10 mouse cellular contexts compared by ENCODE assay signal in genomic region chr2:157048395-157049181, GRCm38 (mm10). TPM values are rescaled to one million over a fixed set of nuclear protein-coding genes. Genes with fewer than 3 reads are reported as not detected.
DNase-seq lines count a peak whose midpoint lies in the region; ATAC-seq and TF ChIP-seq lines count a peak whose summit lies in the region.
"Had no signal": no experiment of that assay in that cellular context is flagged by ENCODE, and none has a peak within 500 bp of the region (broad histone marks: within the 10 kb centered on the region; RNA-seq: fewer than 3 reads in every experiment).

No protein-coding gene starts in this region.

- H3K27ac ChIP-seq in embryonic facial prominence, embryonic 12.5 days = no peak overlapping the region
- no peak overlapping the region for H3K27ac ChIP-seq in embryonic facial prominence, embryonic 10.5 days (replicated peaks)
- no peak overlapping the region for H3K27ac ChIP-seq in MEL (ENCODE audit: control insufficient read depth, low read depth, low read length)

- H3K27me3 ChIP-seq in embryonic facial prominence, embryonic 12.5 days = no peaks in the 10 kb centered on the region
- H3K27me3 ChIP-seq in embryonic facial prominence, embryonic 10.5 days (replicated peaks; ENCODE audit: low read depth, poor library complexity, severe bottlenecking) = no peaks in the 10 kb centered on the region
- H3K27me3 ChIP-seq in MEL (ENCODE audit: control insufficient read depth in 1 of 2, insufficient read depth in 2 of 2, low read length in 2 of 2) = peaks cover 2 to 3% of the 10 kb centered on the region in 2 experiments; a peak in 2 of 4 replicates

- no peaks in the 10 kb centered on the region for H3K79me2 ChIP-seq in MEL (ENCODE audit: control insufficient read depth, insufficient read depth, low read length, poor library complexity)

- no peak for TF ChIP-seq RAD21 in MEL (IDR thresholded peaks at IDR 0.05; ENCODE audit: low read depth, low read length)

- H3K4me1 ChIP-seq in embryonic facial prominence, embryonic 12.5 days = no peaks in the 10 kb centered on the region
- H3K4me1 ChIP-seq in embryonic facial prominence, embryonic 10.5 days = 0 out of 2 replicates have a peak, but pooled peaks cover 6% of the 10 kb centered on the region
- peaks cover 0 to 3% of the 10 kb centered on the region in 2 experiments; a peak in 1 of 4 replicates for H3K4me1 ChIP-seq in MEL (ENCODE audit: control insufficient read depth in 1 of 2, insufficient read depth in 2 of 2, low read length in 2 of 2)

- no peak for TF ChIP-seq POLR2A in MEL (IDR thresholded peaks at IDR 0.05; ENCODE audit: control insufficient read depth in 1 of 2, insufficient read depth in 1 of 2, low read depth in 1 of 2, low read length in 2 of 2, poor library complexity in 1 of 2)

- no peak for TF ChIP-seq EP300 in MEL (IDR thresholded peaks at IDR 0.05; ENCODE audit: low read depth in 1 of 2, low read length in 2 of 2)

- H3K9me3 ChIP-seq in embryonic facial prominence, embryonic 12.5 days = no peaks in the 10 kb centered on the region
- no peaks in the 10 kb centered on the region; the same call in 1 of the 2 replicates for H3K9me3 ChIP-seq in embryonic facial prominence, embryonic 10.5 days
- no peaks in the 10 kb centered on the region for H3K9me3 ChIP-seq in MEL (replicated peaks; ENCODE audit: insufficient read depth, low read length)

- ATAC-seq in embryonic facial prominence, embryonic 12.5 days (ENCODE audit: insufficient number of reproducible peaks, insufficient read depth, low FRiP score, low TSS enrichment) = no peak

- 93% methylated on average over 13 of the region's 13 CpGs for WGBS in embryonic facial prominence, embryonic 12.5 days
- WGBS in embryonic facial prominence, embryonic 10.5 days = 91% methylated on average over 13 of the region's 13 CpGs

- no peak for TF ChIP-seq CTCF in MEL (IDR thresholded peaks at IDR 0.05 in 2 of 3, conservative IDR thresholded peaks at IDR 0.05 in 1 of 3; ENCODE audit: control insufficient read depth in 1 of 3, insufficient read depth in 1 of 3, low read depth in 2 of 3, low read length in 3 of 3, poor library complexity in 1 of 3, severe bottlenecking in 1 of 3)

- H3K36me3 ChIP-seq in embryonic facial prominence, embryonic 12.5 days = peaks cover 82% of the 10 kb centered on the region
- peaks cover 100% of the 10 kb centered on the region for H3K36me3 ChIP-seq in embryonic facial prominence, embryonic 10.5 days (replicated peaks)
- no peaks in the 10 kb centered on the region for H3K36me3 ChIP-seq in MEL (ENCODE audit: control insufficient read depth in 1 of 2, insufficient read depth in 2 of 2, low read length in 2 of 2)

- no peak overlapping the region for H3K4me3 ChIP-seq in embryonic facial prominence, embryonic 12.5 days
- H3K4me3 ChIP-seq in embryonic facial prominence, embryonic 10.5 days = no peak overlapping the region
- no peak overlapping the region for H3K4me3 ChIP-seq in MEL (ENCODE audit: control insufficient read depth in 1 of 2, insufficient read depth in 1 of 2, low read depth in 2 of 2, low read length in 2 of 2)

- no peak for DNase-seq in embryonic facial prominence, embryonic 10.5 days (ENCODE audit: low spot score)
- peak; percentile 55 for DNase-seq in MEL (ENCODE audit: low read depth, low spot score)
- DNase-seq in frontal cortex, postnatal 36 days (ENCODE audit: low spot score in 2 of 2) = peak; percentile 80 to 88
- peak; percentile 57 for DNase-seq in left cerebral cortex, postnatal 4 days
- DNase-seq in ovary, postnatal 10 days (ENCODE audit: low spot score) = no peak
- no peak for DNase-seq in B cell, adult 2 months
- DNase-seq in retina, embryonic 14.5 days (ENCODE audit: low spot score) = no peak
- DNase-seq: kidney, adult 2 months had no signal

- intact Hi-C loops in left cerebral cortex, postnatal 4 days (cut with DNase I) = no loop called here

- no peak overlapping the region for H3K4me2 ChIP-seq in embryonic facial prominence, embryonic 12.5 days (replicated peaks)

- H3K9ac ChIP-seq in embryonic facial prominence, embryonic 12.5 days = 0 out of 2 replicates have a peak overlapping the region, but pooled peaks have one; percentile 7
- no peak overlapping the region for H3K9ac ChIP-seq in MEL (ENCODE audit: control insufficient read depth, low read depth, low read length, poor library complexity, severe bottlenecking)

TF ChIP-seq in MEL, 35 proteins besides CTCF, POLR2A, EP300 and RAD21:
- TF ChIP-seq SIN3A (IDR thresholded peaks at IDR 0.05; ENCODE audit: low read length) (no peak), MAFK (IDR thresholded peaks at IDR 0.05; ENCODE audit: borderline replicate concordance, low read depth, low read length) (peak; percentile 74)

RNA-seq across cellular contexts. Expression of gene Soga1, which starts 30.5 kb away (rescaled TPM):
- 5.7 and 7.8 TPM in 2 replicates for polyA plus RNA-seq in embryonic facial prominence, embryonic 12.5 days (2016; fragmentation: Nextera tagmentation; extraction: Ambion mirVana)
- 4.5 and 4.7 TPM in 2 replicates for polyA plus RNA-seq in embryonic facial prominence, embryonic 10.5 days (2016; fragmentation: Nextera tagmentation; extraction: Ambion mirVana)
- total RNA-seq in MEL (2012; rRNA removed) = 0.20 and 0.50 TPM in 2 replicates
- polyA plus RNA-seq in MEL (2012; ENCODE audit: insufficient read depth in 1 of 2, insufficient read length in 2 of 2, low read depth in 1 of 2, low replicate concordance in 2 of 2, missing spikeins in 1 of 2) = 1 to 10 TPM in 1 of 2 experiments, not detected in 1; 2.0 TPM
- 100 to 1,000 TPM; 104 to 108 TPM for total RNA-seq in left cerebral cortex, postnatal 4 days (2021)

RNA-seq across cellular contexts. Expression of gene Tldc2, which starts 38.3 kb away (rescaled TPM):
- polyA plus RNA-seq in embryonic facial prominence, embryonic 12.5 days (2016; fragmentation: Nextera tagmentation; extraction: Ambion mirVana) = not detected in 2 replicates
- not detected in 2 replicates for polyA plus RNA-seq in embryonic facial prominence, embryonic 10.5 days (2016; fragmentation: Nextera tagmentation; extraction: Ambion mirVana)
- not detected in 2 replicates for total RNA-seq in MEL (2012; rRNA removed)
- not detected for polyA plus RNA-seq in MEL (2012; ENCODE audit: insufficient read depth in 1 of 2, insufficient read length in 2 of 2, low read depth in 1 of 2, low replicate concordance in 2 of 2, missing spikeins in 1 of 2)
- not detected for total RNA-seq in left cerebral cortex, postnatal 4 days (2021)
- polyA plus RNA-seq: C2C12 had no signal

RNA-seq across cellular contexts. Expression of gene Dsn1, which starts 41.6 kb away (rescaled TPM):
- 45.1 and 49.6 TPM in 2 replicates for polyA plus RNA-seq in embryonic facial prominence, embryonic 12.5 days (2016; fragmentation: Nextera tagmentation; extraction: Ambion mirVana)
- polyA plus RNA-seq in embryonic facial prominence, embryonic 10.5 days (2016; fragmentation: Nextera tagmentation; extraction: Ambion mirVana) = 51.7 and 53.8 TPM in 2 replicates
- total RNA-seq in MEL (2012; rRNA removed) = 27.1 and 29.3 TPM in 2 replicates
- polyA plus RNA-seq in MEL (2012; ENCODE audit: insufficient read depth in 1 of 2, insufficient read length in 2 of 2, low read depth in 1 of 2, low replicate concordance in 2 of 2, missing spikeins in 1 of 2) = 10 to 100 TPM in 1 of 2 experiments, not detected in 1; 33.2 TPM
- total RNA-seq in left cerebral cortex, postnatal 4 days (2021) = 1 to 10 TPM; 7.4 to 8.4 TPM

RNA-seq across cellular contexts. Expression of gene Ndrg3, which starts 56.7 kb away (rescaled TPM):
- 45.3 and 46.1 TPM in 2 replicates for polyA plus RNA-seq in embryonic facial prominence, embryonic 12.5 days (2016; fragmentation: Nextera tagmentation; extraction: Ambion mirVana)
- polyA plus RNA-seq in embryonic facial prominence, embryonic 10.5 days (2016; fragmentation: Nextera tagmentation; extraction: Ambion mirVana) = 40.4 and 41.1 TPM in 2 replicates
- 19.0 and 20.1 TPM in 2 replicates for total RNA-seq in MEL (2012; rRNA removed)
- polyA plus RNA-seq in MEL (2012; ENCODE audit: insufficient read depth in 1 of 2, insufficient read length in 2 of 2, low read depth in 1 of 2, low replicate concordance in 2 of 2, missing spikeins in 1 of 2) = 10 to 100 TPM in 1 of 2 experiments, not detected in 1; 39.6 TPM
- total RNA-seq in left cerebral cortex, postnatal 4 days (2021) = 100 to 1,000 TPM; 267 to 276 TPM

Comparison
In these comparisons a context has a peak if more than half of its experiments do, and no peak if none do; other contexts are left out.
1. DNase-seq: peak in MEL (single experiment), frontal cortex, postnatal 36 days (2 of 2) and left cerebral cortex, postnatal 4 days (single experiment); none in embryonic facial prominence, embryonic 10.5 days (single experiment), ovary, postnatal 10 days (single experiment), B cell, adult 2 months (0 of 2) and retina, embryonic 14.5 days (single experiment).